Mouse (Mus musculus): ENCODE measurements around the gene Cdk6.
"Not testable (repeated sequence)": the region's sequence is repeated elsewhere in the genome, so short reads cannot be mapped to it uniquely, and the experiment has no call there.

Gene Cdk6

GRCm38 (mm10) chr5:3433131-3433700 is 91.9 kb downstream of the Cdk6 start:
- DNase-seq (ENCODE audit: low spot score), result not testable (repeated sequence)

- DNase-seq (ENCODE audit: low spot score), result not testable (repeated sequence)
These were observed 92.8 kb downstream of the Cdk6 start for GRCm38 (mm10) chr5:3434105-3434504.

- DNase-seq (ENCODE audit: low spot score), result not testable (repeated sequence)
These were observed 97.2 kb downstream of the Cdk6 start for GRCm38 (mm10) chr5:3438453-3439003.

- DNase-seq (ENCODE audit: low spot score), result not testable (repeated sequence)
These were observed 98.1 kb downstream of the Cdk6 start for GRCm38 (mm10) chr5:3439386-3439785.

GRCm38 (mm10) chr5:3442524-3442923 is 101.2 kb downstream of the Cdk6 start:
- not testable (repeated sequence) for DNase-seq (ENCODE audit: low spot score)

- not testable (repeated sequence) for DNase-seq (ENCODE audit: low spot score)
These were observed 109.9 kb downstream of the Cdk6 start for GRCm38 (mm10) chr5:3451233-3451632.

GRCm38 (mm10) chr5:3453946-3454345 is 112.7 kb downstream of the Cdk6 start:
- DNase-seq (ENCODE audit: low spot score), result not testable (repeated sequence)

- DNase-seq (ENCODE audit: low spot score), result no peak
These were observed 119.6 kb downstream of the Cdk6 start for GRCm38 (mm10) chr5:3460907-3461306.

- DNase-seq (ENCODE audit: low spot score), result no peak
These were observed 120.1 kb downstream of the Cdk6 start for GRCm38 (mm10) chr5:3461401-3461800.

GRCm38 (mm10) chr5:3462897-3463757 is 121.8 kb downstream of the Cdk6 start:
- no peak for DNase-seq (ENCODE audit: low spot score)

- DNase-seq (ENCODE audit: low spot score), result no peak
These were observed 122.5 kb downstream of the Cdk6 start for GRCm38 (mm10) chr5:3463758-3464157.

- DNase-seq (ENCODE audit: low spot score), result no peak
These were observed 125.0 kb downstream of the Cdk6 start for GRCm38 (mm10) chr5:3466069-3466877.

- no peak for DNase-seq (ENCODE audit: low spot score)
These were observed 129.6 kb downstream of the Cdk6 start for GRCm38 (mm10) chr5:3470866-3471265.

- DNase-seq (ENCODE audit: low spot score), result no peak
These were observed 131.2 kb downstream of the Cdk6 start for GRCm38 (mm10) chr5:3472311-3473156.

GRCm38 (mm10) chr5:3477711-3478110 is 136.4 kb downstream of the Cdk6 start:
- no peak for DNase-seq (ENCODE audit: low spot score)

- no peak for DNase-seq (ENCODE audit: low spot score)
These were observed 136.9 kb downstream of the Cdk6 start for GRCm38 (mm10) chr5:3478216-3478615.

GRCm38 (mm10) chr5:3479016-3479795 is 137.9 kb downstream of the Cdk6 start:
- no peak for DNase-seq (ENCODE audit: low spot score)

- no peak for DNase-seq (ENCODE audit: low spot score)
These were observed 139.5 kb downstream of the Cdk6 start for GRCm38 (mm10) chr5:3480637-3481395.

- no peak for DNase-seq (ENCODE audit: low spot score)
These were observed 141.2 kb downstream of the Cdk6 start for GRCm38 (mm10) chr5:3482474-3482873.
